Mouse (Mus musculus) limb, embryonic 15.5 days (tissue): Measurements from ENCODE around the gene Ppp1r13l. TPM values are rescaled to one million over a fixed set of nuclear protein-coding genes. Genes with fewer than 3 reads are reported as not detected.

Experiments
- ATAC-seq: fragments of 200-750 bp; cut with Nextera tagmentation; 2 replicates; pipeline ENCODE4 v1.8.0; 2017; ENCODE audit warnings: low read depth, moderate TSS enrichment; ENCODE audit not compliant: insufficient number of reproducible peaks, low FRiP score, low TSS enrichment
- H3K27ac ChIP-seq: fragments of 300-500 bp; sonication (generic); 2 replicates; pipeline ENCODE4 v1.5.1; 2015; ENCODE audit warnings: moderate library complexity, mild to moderate bottlenecking, inconsistent platforms
- H3K27me3 ChIP-seq: fragments of 300-500 bp; sonication (generic); 2 replicates; pipeline ENCODE4 v1.6.1; 2015; ENCODE audit warnings: inconsistent platforms
- H3K36me3 ChIP-seq: fragments of 300-500 bp; sonication (generic); 2 replicates; pipeline ENCODE4 v1.6.1; 2015; ENCODE audit warnings: inconsistent platforms
- H3K4me1 ChIP-seq: fragments of 300-500 bp; sonication (generic); 2 replicates; pipeline ENCODE4 v1.6.1; 2015; ENCODE audit warnings: inconsistent platforms
- H3K4me2 ChIP-seq: fragments of 300-500 bp; sonication (generic); 2 replicates; pipeline ENCODE4 v1.6.1; 2015; ENCODE audit warnings: mild to moderate bottlenecking, inconsistent platforms
- H3K4me3 ChIP-seq: fragments of 300-500 bp; sonication (generic); 2 replicates; pipeline ENCODE4 v1.5.1; 2015; ENCODE audit warnings: mild to moderate bottlenecking, inconsistent platforms
- H3K9ac ChIP-seq: fragments of 300-500 bp; sonication (generic); 2 replicates; pipeline ENCODE4 v1.6.1; 2015; ENCODE audit warnings: inconsistent platforms
- H3K9me3 ChIP-seq: fragments of 300-500 bp; sonication (generic); 2 replicates; pipeline ENCODE4 v1.6.1; 2016; ENCODE audit warnings: inconsistent platforms
- WGBS: fragments of 180-500 bp; shearing (Covaris S2); methylation state at CpG from one replicate; pipeline ENCODE4 v1.1.7; 2015; 5-methylcytosine and 5-hydroxymethylcytosine counted together
- microRNA counts: library from miRNA; unstranded; fragments of <30 nt; microRNA quantifications from one replicate; lab custom pipeline; 2016
- microRNA-seq: library from miRNA; unstranded; fragments of <30 nt; microRNA quantifications from one replicate; pipeline ENCODE4, GENCODE M21; 2016
- polyA plus RNA-seq: library from polyadenylated mRNA; unstranded; fragments of >200 nt; fragmentation: Nextera tagmentation; extraction: Ambion mirVana; gene quantifications from 2 replicates; pipeline ENCODE4 v1.2.1, GENCODE M21; 2015

Ppp1r13l gene
- polyA plus RNA-seq, 1 experiment from 2014 or later, result 20.0 TPM

DNA sequence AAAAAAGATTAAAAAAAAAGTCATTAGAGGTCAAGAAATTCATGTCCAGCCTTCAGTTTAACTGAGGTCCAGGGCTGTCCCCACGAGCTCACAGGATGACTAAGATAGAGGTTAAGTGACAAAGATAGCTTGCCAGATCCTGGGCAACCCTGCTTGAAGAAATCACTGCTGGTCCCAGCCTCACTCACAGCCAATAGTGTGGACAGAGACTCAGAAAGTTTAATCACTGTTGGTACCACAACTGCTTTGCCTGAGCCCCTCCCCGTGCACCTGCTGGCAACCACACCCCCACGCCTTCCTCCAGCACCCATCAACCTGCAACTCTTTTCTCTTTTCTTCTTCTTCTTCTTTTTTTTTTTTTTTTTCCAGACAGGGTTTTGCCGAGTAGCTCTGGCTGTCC is 64.5 kb downstream of the Ppp1r13l start:
- 57% methylated on average over 4 of the region's 4 CpGs for WGBS
- no peak overlapping the region for H3K4me2 ChIP-seq
- H3K9ac ChIP-seq, result no peak overlapping the region
- peaks cover 31% of the 10 kb centered on the region for H3K27me3 ChIP-seq
- ATAC-seq, result no peak
- no peak overlapping the region for H3K27ac ChIP-seq
- H3K36me3 ChIP-seq, result peaks cover 42% of the 10 kb centered on the region
- no peak overlapping the region for H3K4me3 ChIP-seq
- no peaks in the 10 kb centered on the region for H3K9me3 ChIP-seq
- peaks cover 13% of the 10 kb centered on the region for H3K4me1 ChIP-seq

DNA sequence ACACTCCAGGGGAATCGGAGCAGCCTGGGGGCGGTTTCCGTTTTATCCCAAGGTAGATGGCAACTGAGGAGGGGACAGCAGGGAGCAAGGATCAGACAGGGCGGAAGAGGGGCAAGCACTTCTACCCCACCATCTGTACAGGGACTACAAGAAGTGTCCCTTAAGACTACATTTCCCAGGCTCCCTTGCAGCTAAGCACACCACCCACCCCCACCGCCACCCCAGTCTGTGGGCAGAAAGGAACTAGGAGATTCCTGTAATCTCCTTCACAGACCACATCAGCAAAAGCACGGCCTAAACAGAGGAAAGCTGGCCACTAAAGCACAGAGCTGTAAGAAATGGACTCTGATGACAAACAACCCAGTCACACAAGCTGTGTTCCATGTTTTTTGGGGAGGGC is 66.8 kb downstream of the Ppp1r13l start:
- H3K9me3 ChIP-seq, result no peaks in the 10 kb centered on the region
- H3K4me2 ChIP-seq, result no peak overlapping the region
- no peak for ATAC-seq
- no peak overlapping the region for H3K9ac ChIP-seq
- H3K36me3 ChIP-seq, result peaks cover 65% of the 10 kb centered on the region
- WGBS, result 77% methylated on average over 6 of the region's 6 CpGs
- no peak overlapping the region for H3K4me3 ChIP-seq
- no peak overlapping the region for H3K27ac ChIP-seq
- peaks cover 3% of the 10 kb centered on the region; the same call in 1 of the 2 replicates for H3K4me1 ChIP-seq
- H3K27me3 ChIP-seq, result peaks cover 10% of the 10 kb centered on the region

DNA sequence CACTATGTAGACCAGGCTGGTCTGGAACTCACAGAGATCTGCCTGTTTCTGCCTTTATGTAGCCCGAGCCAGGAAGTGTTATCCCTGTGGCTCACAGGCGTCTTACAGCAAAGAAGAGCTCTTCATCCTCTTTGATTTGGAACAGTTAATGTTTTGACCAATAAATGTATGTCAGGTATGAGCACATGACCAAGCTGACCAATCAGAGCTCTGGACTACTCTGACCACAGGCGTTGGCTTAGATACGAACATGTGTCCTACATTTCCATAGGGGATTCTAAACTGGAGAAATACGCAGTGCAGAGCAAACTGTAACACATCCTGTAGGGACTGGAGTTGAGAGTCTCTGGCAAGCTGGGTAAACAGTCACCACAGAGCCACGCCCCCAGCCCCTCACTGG is 67.3 kb downstream of the Ppp1r13l start:
- Histone ChIP-seq H3K4me3 (no peak overlapping the region), H3K4me1 (no peaks in the 10 kb centered on the region), H3K4me2 (no peak overlapping the region), H3K27ac (no peak overlapping the region), H3K9ac (no peak overlapping the region), H3K36me3 (peaks cover 70% of the 10 kb centered on the region), H3K9me3 (no peaks in the 10 kb centered on the region), H3K27me3 (peaks cover 6% of the 10 kb centered on the region; the same call in 1 of the 2 replicates)
- WGBS, result 80% methylated on average over 6 of the region's 6 CpGs
- no peak for ATAC-seq

MicroRNA genes within 50 kb of the gene (microRNA counts, 519-probe panel; counts per million panel counts)
- not detected for microRNA mmu-miR-343 (lab: Ali Mortazavi, UCI)

Small RNA genes within 50 kb of the gene (microRNA-seq; reads per million reads assigned to microRNA genes)
- gene Mir343, result not detected

Other genes starting within 250 kb of the Ppp1r13l start
- gene Gm4969, start 241.4 kb upstream of the Ppp1r13l start, polyA plus RNA-seq, result 2.4 and 2.6 TPM in 2 replicates
- gene Fbxo46, start 239.9 kb upstream of the Ppp1r13l start, polyA plus RNA-seq, result 16.1 and 16.9 TPM in 2 replicates
- 13.7 and 13.8 TPM in 2 replicates for gene Qpctl, start 210.5 kb upstream of the Ppp1r13l start, polyA plus RNA-seq
- gene Snrpd2, start 210.0 kb upstream of the Ppp1r13l start, polyA plus RNA-seq, result 124 and 130 TPM in 2 replicates
- 1.0 and 1.2 TPM in 2 replicates for gene Gipr, start 193.6 kb upstream of the Ppp1r13l start, polyA plus RNA-seq
- gene Eml2, start 183.3 kb upstream of the Ppp1r13l start, polyA plus RNA-seq, result 8.7 and 12.8 TPM in 2 replicates
- 2.4 and 3.0 TPM in 2 replicates for gene Gpr4, start 147.2 kb upstream of the Ppp1r13l start, polyA plus RNA-seq
- 28.4 and 31.5 TPM in 2 replicates for gene Opa3, start 131.4 kb upstream of the Ppp1r13l start, polyA plus RNA-seq
- 73.8 and 84.0 TPM in 2 replicates for gene Vasp, start 87.9 kb upstream of the Ppp1r13l start, polyA plus RNA-seq
- gene Ppm1n, start 79.7 kb upstream of the Ppp1r13l start, polyA plus RNA-seq, result 0.16 and 0.19 TPM in 2 replicates
- gene Rtn2, start 77.1 kb upstream of the Ppp1r13l start, polyA plus RNA-seq, result 21.4 and 48.2 TPM in 2 replicates
- 0.29 and 0.41 TPM in 2 replicates for gene Fosb, start 49.7 kb upstream of the Ppp1r13l start, polyA plus RNA-seq
- 75.7 and 75.9 TPM in 2 replicates for gene Ercc1, start 15.0 kb upstream of the Ppp1r13l start, polyA plus RNA-seq
- 32.9 and 34.2 TPM in 2 replicates for gene Cd3eap, start 266 bp upstream of the Ppp1r13l start, polyA plus RNA-seq
- 14.0 and 14.9 TPM in 2 replicates for gene Ercc2, start 22.3 kb downstream of the Ppp1r13l start, polyA plus RNA-seq
- 37.5 and 37.6 TPM in 2 replicates for gene Klc3, start 44.4 kb downstream of the Ppp1r13l start, polyA plus RNA-seq
- 139 and 815 TPM in 2 replicates for gene Ckm, start 45.0 kb downstream of the Ppp1r13l start, polyA plus RNA-seq
- gene Mark4, start 99.1 kb downstream of the Ppp1r13l start, polyA plus RNA-seq, result 8.2 and 9.3 TPM in 2 replicates
- gene Exoc3l2, start 103.6 kb downstream of the Ppp1r13l start, polyA plus RNA-seq, result 1.4 and 1.6 TPM in 2 replicates
- gene Bloc1s3, start 148.6 kb downstream of the Ppp1r13l start, polyA plus RNA-seq, result 1.8 and 2.0 TPM in 2 replicates
- gene Trappc6a, start 148.6 kb downstream of the Ppp1r13l start, polyA plus RNA-seq, result 94.7 and 97.9 TPM in 2 replicates
- 1.7 and 2.5 TPM in 2 replicates for gene Nkpd1, start 158.1 kb downstream of the Ppp1r13l start, polyA plus RNA-seq
- 25.1 and 26.3 TPM in 2 replicates for gene Ppp1r37, start 203.3 kb downstream of the Ppp1r13l start, polyA plus RNA-seq
- 1.00 and 1.1 TPM in 2 replicates for gene Zfp296, start 217.5 kb downstream of the Ppp1r13l start, polyA plus RNA-seq
- 144 and 149 TPM in 2 replicates for gene Gemin7, start 217.8 kb downstream of the Ppp1r13l start, polyA plus RNA-seq
- 49.6 and 49.8 TPM in 2 replicates for gene Clasrp, start 244.7 kb downstream of the Ppp1r13l start, polyA plus RNA-seq